Mouse (Mus musculus) forebrain, embryonic 13.5 days (tissue): ENCODE results near the gene Sim2. TPM values are rescaled to one million over a fixed set of nuclear protein-coding genes. Genes with fewer than 3 reads are reported as not detected.

Source experiments
- ATAC-seq: fragments of 200-750 bp; cut with Nextera tagmentation; 2 replicates; pipeline ENCODE4 v1.8.0; 2017
- H3K27ac ChIP-seq: fragments of 300-500 bp; sonication (generic); 2 replicates; pipeline ENCODE4 v1.5.1; 2015; ENCODE audit warnings: inconsistent platforms, mild to moderate bottlenecking, moderate library complexity
- H3K27me3 ChIP-seq: fragments of 300-500 bp; sonication (generic); 2 replicates; pipeline ENCODE4 v1.6.1; 2015; ENCODE audit warnings: mild to moderate bottlenecking, inconsistent platforms
- H3K36me3 ChIP-seq: fragments of 300-500 bp; sonication (generic); 2 replicates; pipeline ENCODE4 v1.6.1; 2015; ENCODE audit warnings: mild to moderate bottlenecking, inconsistent platforms; ENCODE audit not compliant: poor library complexity, severe bottlenecking
- H3K4me1 ChIP-seq: fragments of 300-500 bp; sonication (generic); 2 replicates; pipeline ENCODE4 v1.6.1; 2015; ENCODE audit warnings: inconsistent platforms
- H3K4me2 ChIP-seq: fragments of 300-500 bp; sonication (generic); 2 replicates; pipeline ENCODE4 v1.6.1; 2015; ENCODE audit warnings: inconsistent platforms, mild to moderate bottlenecking, moderate library complexity
- H3K4me3 ChIP-seq: fragments of 300-500 bp; sonication (generic); 2 replicates; pipeline ENCODE4 v1.5.1; 2015; ENCODE audit warnings: mild to moderate bottlenecking, inconsistent platforms
- H3K9ac ChIP-seq: fragments of 300-500 bp; sonication (generic); 2 replicates; pipeline ENCODE4 v1.6.1; 2015; ENCODE audit warnings: mild to moderate bottlenecking, inconsistent platforms
- H3K9me3 ChIP-seq: fragments of 300-500 bp; sonication (generic); replicated peaks from 2 replicates; pipeline ENCODE4 v1.6.1; 2016; ENCODE audit warnings: inconsistent platforms
- WGBS: fragments of 180-500 bp; shearing (Covaris S2); methylation state at CpG from one replicate; pipeline ENCODE4 v1.1.7; 2015; 5-methylcytosine and 5-hydroxymethylcytosine counted together
- polyA plus RNA-seq: library from polyadenylated mRNA; unstranded; fragments of >200 nt; fragmentation: Nextera tagmentation; extraction: Ambion mirVana; gene quantifications from 2 replicates; pipeline ENCODE4 v1.2.1, GENCODE M21; 2015

Gene Sim2
- polyA plus RNA-seq, 1 experiment from 2014 or later = 0.12 TPM

DNA sequence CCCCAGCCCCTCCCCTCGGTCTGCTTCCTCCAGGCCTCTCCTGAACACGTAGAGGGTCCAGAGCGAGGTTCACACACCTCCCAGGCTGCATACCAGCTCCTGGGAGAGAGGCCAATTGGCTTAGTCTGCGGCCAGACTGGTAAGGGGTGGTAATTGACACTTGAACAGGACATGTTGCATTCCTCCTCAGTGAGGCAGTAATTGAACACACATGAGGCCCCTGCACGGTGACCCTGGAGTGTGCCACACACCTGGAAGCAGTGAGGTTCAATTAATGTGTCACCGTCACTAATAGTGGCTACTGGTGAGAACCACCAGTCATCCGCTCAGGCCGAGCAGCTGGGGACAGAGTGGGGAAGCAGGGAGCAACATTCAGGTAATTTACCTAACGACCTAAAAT is 24.9 kb upstream of the Sim2 start:
- ATAC-seq = no peak
- H3K9ac ChIP-seq = no peak overlapping the region
- 65% methylated on average over 9 of the region's 9 CpGs for WGBS
- no peaks in the 10 kb centered on the region for H3K9me3 ChIP-seq
- peaks cover 5% of the 10 kb centered on the region; the same call in 1 of the 2 replicates for H3K4me1 ChIP-seq
- no peaks in the 10 kb centered on the region for H3K36me3 ChIP-seq
- no peak overlapping the region for H3K27ac ChIP-seq
- 0 out of 2 replicates have a peak, but pooled peaks cover 6% of the 10 kb centered on the region for H3K27me3 ChIP-seq
- no peak overlapping the region for H3K4me3 ChIP-seq
- no peak overlapping the region for H3K4me2 ChIP-seq

DNA sequence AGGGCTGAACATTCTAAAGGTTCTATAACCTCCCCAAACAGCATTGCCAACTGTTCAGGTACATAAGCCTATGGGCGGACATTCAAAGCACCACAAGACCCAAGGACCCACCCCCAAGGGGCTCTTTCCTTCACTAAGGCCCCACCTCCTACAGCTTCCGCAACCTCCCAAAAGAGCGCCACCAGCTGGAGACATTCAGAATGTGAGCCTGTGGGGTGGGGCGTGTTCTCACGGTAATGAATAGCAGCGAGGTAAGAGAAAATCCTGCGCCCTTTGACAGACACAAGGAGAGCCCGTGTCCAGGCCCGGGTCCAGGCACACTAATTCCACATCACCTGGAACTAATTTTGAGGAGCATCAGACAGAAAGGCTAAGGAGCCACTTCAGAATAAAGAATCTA is 20.5 kb upstream of the Sim2 start:
- Histone ChIP-seq H3K4me3 (no peak overlapping the region), H3K4me2 (no peak overlapping the region), H3K4me1 (no peaks in the 10 kb centered on the region), H3K27ac (no peak overlapping the region), H3K9me3 (peaks cover 4% of the 10 kb centered on the region; the same call in 1 of the 2 replicates), H3K36me3 (no peaks in the 10 kb centered on the region), H3K27me3 (no peaks in the 10 kb centered on the region), H3K9ac (no peak overlapping the region)
- WGBS = 60% methylated on average over 9 of the region's 9 CpGs
- no peak for ATAC-seq

DNA sequence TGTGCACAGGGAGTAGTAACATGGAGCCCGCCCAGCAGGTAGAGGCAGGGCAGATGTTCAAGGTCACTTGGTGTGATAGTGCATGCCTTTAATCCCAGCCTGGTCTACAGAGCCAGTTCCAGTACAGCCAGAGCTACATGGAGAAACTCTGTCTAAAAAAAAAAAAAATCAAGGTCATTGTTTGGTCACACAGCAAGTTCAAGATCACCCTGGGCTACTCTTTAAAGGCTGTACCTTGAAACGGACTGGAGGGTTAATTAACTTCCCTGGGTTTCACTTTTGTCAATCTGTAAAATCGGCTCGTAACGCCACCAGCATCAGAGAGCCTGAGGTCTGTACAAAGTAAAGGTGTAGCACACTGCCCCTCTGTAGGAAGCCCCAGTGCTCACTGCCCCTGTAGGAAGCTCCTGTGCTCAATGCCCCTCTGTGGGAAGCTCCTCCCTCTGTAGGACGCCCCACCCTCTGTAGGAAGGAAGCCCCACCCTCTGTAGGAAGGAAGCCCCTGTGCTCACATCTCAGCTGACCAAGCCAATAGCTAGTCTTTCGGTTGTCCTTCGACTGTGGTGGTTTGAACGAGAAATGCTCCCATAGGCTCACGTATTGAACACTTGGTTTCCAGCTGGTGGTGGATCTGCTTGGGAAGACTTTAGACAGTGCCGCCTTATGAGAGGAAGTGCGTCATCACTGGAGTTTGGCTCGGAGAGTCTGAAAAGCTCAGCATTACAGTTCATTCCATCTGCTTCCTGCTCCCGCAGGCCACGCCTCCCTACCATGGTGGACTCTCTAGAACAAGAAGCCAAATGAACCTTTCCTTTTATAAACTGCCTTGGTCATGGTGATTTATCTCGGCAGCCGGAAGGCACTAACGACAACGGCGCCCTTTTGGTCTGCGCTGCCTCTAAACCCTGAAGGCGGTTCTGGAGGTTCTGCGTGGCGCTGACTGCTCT is 18.7 kb upstream of the Sim2 start:
- peaks cover 5% of the 10 kb centered on the region; the same call in 1 of the 2 replicates for H3K27me3 ChIP-seq
- no peak overlapping the region for H3K27ac ChIP-seq
- H3K4me3 ChIP-seq = no peak overlapping the region
- no peaks in the 10 kb centered on the region for H3K36me3 ChIP-seq
- peaks cover 4% of the 10 kb centered on the region; the same call in 1 of the 2 replicates for H3K9me3 ChIP-seq
- H3K4me1 ChIP-seq = no peaks in the 10 kb centered on the region
- WGBS = 66% methylated on average over 24 of the region's 24 CpGs
- H3K4me2 ChIP-seq = no peak overlapping the region
- no peak overlapping the region for H3K9ac ChIP-seq
- no peak for ATAC-seq

DNA sequence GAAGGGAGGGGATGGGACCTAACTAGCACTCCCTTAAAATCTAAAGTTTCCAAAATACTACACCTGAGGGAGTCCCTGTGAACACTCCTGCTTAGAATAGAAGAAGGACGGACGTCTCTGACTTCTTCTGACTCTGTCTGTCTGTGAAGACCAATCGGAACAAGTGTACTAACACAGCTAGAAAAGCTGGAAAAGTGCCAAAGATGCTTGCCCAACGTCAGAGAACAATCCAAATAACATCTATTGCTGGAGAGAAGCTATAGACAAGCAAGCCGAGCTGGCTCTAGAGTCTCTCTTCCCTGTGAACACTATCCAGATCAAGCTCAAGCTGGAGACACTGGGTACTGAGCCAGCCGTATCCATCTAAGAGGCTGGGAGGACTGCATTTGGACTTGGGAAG is 18.0 kb upstream of the Sim2 start:
- Histone ChIP-seq H3K4me2 (no peak overlapping the region), H3K9me3 (peaks cover 4% of the 10 kb centered on the region; the same call in 1 of the 2 replicates), H3K27me3 (peaks cover 5% of the 10 kb centered on the region; the same call in 1 of the 2 replicates), H3K9ac (no peak overlapping the region), H3K27ac (no peak overlapping the region), H3K4me3 (no peak overlapping the region), H3K4me1 (0 out of 2 replicates have a peak, but pooled peaks cover 6% of the 10 kb centered on the region), H3K36me3 (no peaks in the 10 kb centered on the region)
- 78% methylated on average over 6 of the region's 6 CpGs for WGBS
- ATAC-seq = no peak

DNA sequence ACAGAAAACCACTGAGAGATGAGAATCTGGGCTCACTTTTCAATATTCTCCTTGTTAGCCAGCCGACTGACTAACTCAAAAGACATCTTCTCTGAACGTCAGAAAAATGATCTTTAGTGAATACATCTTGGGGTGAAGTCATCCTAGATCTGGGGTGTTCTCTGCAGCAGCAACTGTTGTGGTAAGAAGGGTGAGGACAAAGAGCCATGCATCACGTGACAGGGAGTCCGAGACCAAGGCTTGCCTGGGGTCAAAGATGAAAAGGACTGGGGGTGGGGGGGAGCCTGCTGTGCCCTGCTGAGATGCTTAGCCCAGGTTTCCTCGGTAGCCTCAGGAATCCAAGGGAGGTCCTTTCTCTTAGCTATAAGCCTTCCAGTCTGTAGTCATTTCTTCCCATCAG is 17.5 kb upstream of the Sim2 start:
- H3K4me1 ChIP-seq = 0 out of 2 replicates have a peak, but pooled peaks cover 6% of the 10 kb centered on the region
- 52% methylated on average over 5 of the region's 5 CpGs for WGBS
- no peak overlapping the region for H3K4me3 ChIP-seq
- H3K4me2 ChIP-seq = no peak overlapping the region
- H3K9me3 ChIP-seq = peaks cover 4% of the 10 kb centered on the region; the same call in 1 of the 2 replicates
- no peak overlapping the region for H3K9ac ChIP-seq
- no peak overlapping the region for H3K27ac ChIP-seq
- H3K27me3 ChIP-seq = peaks cover 5% of the 10 kb centered on the region; the same call in 1 of the 2 replicates
- no peak for ATAC-seq
- no peaks in the 10 kb centered on the region for H3K36me3 ChIP-seq

DNA sequence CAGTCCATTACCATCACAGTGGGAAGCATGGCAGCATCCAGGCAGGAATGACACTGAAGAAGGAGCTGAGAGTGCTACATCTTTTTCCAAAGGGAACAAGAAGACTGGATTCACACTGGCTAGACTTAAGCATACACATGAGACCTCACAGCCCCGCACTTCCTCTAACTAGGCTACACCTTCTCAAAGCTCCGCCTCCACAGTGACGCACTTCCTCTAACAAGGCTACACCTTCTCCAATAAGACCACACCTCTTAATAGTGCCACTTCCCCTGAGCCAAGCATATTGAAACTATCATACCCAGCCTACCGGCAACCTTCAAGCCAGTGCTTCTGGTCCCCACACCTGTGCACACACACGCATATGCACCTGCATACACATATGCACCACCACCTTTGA is 15.7 kb upstream of the Sim2 start:
- no peak overlapping the region for H3K9ac ChIP-seq
- H3K9me3 ChIP-seq = peaks cover 4% of the 10 kb centered on the region; the same call in 1 of the 2 replicates
- peaks cover 20% of the 10 kb centered on the region for H3K27me3 ChIP-seq
- no peak for ATAC-seq
- no peak overlapping the region for H3K27ac ChIP-seq
- no peaks in the 10 kb centered on the region for H3K36me3 ChIP-seq
- H3K4me2 ChIP-seq = no peak overlapping the region
- WGBS = 96% methylated on average over 5 of the region's 5 CpGs
- 0 out of 2 replicates have a peak, but pooled peaks cover 6% of the 10 kb centered on the region for H3K4me1 ChIP-seq
- H3K4me3 ChIP-seq = no peak overlapping the region

DNA sequence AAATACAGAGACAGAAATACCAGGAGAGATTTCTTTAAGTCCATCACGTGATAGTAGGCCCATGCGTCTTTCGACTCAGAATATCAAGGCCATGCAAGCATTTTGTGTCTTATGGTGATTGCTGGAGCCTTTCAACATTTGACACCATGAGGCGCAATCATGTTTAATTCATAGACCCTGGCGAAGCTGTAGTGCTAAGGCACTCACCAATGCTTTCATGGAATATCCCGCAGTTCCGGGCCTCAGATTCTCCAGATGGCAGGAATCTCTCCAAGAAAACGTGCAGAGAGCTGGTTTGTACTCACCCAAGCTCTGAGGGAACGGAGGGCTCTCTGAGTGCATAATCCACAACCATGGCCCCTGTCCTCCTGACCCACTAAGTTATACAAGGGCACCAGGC is 13.8 kb upstream of the Sim2 start:
- no peak overlapping the region for H3K4me3 ChIP-seq
- H3K4me1 ChIP-seq = 0 out of 2 replicates have a peak, but pooled peaks cover 6% of the 10 kb centered on the region
- no peak overlapping the region for H3K9ac ChIP-seq
- 66% methylated on average over 9 of the region's 9 CpGs for WGBS
- peaks cover 4% of the 10 kb centered on the region; the same call in 1 of the 2 replicates for H3K9me3 ChIP-seq
- no peaks in the 10 kb centered on the region for H3K36me3 ChIP-seq
- peaks cover 34% of the 10 kb centered on the region for H3K27me3 ChIP-seq
- no peak overlapping the region for H3K4me2 ChIP-seq
- no peak overlapping the region for H3K27ac ChIP-seq
- 0 out of 2 replicates have a peak, but pooled peaks have one; percentile 8 for ATAC-seq

DNA sequence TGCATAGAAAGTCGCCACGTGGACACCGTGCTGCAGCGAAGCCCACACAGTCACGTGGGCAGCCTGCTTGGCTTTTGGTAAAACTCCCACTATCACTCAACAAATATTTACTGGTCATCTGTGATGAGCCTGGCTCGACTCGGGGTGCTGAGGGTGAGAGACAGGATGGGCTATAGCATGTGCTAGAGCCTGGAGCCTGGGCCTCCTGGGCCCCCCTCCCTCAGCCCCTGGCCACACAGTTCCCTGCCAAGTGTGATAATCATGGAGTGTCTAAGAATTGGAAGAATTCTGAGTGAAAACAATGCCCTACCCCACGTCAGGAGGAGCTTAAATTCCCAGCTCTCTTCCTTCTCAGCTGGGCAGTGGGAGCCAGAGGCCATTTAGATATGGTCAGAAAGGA is 13.3 kb upstream of the Sim2 start:
- 68% methylated on average over 8 of the region's 8 CpGs for WGBS
- no peak overlapping the region for H3K9ac ChIP-seq
- peaks cover 4% of the 10 kb centered on the region; the same call in 1 of the 2 replicates for H3K9me3 ChIP-seq
- H3K27me3 ChIP-seq = peaks cover 40% of the 10 kb centered on the region
- no peaks in the 10 kb centered on the region for H3K36me3 ChIP-seq
- no peak overlapping the region for H3K4me3 ChIP-seq
- H3K27ac ChIP-seq = no peak overlapping the region
- no peak overlapping the region for H3K4me2 ChIP-seq
- no peak for ATAC-seq
- 0 out of 2 replicates have a peak, but pooled peaks cover 6% of the 10 kb centered on the region for H3K4me1 ChIP-seq

DNA sequence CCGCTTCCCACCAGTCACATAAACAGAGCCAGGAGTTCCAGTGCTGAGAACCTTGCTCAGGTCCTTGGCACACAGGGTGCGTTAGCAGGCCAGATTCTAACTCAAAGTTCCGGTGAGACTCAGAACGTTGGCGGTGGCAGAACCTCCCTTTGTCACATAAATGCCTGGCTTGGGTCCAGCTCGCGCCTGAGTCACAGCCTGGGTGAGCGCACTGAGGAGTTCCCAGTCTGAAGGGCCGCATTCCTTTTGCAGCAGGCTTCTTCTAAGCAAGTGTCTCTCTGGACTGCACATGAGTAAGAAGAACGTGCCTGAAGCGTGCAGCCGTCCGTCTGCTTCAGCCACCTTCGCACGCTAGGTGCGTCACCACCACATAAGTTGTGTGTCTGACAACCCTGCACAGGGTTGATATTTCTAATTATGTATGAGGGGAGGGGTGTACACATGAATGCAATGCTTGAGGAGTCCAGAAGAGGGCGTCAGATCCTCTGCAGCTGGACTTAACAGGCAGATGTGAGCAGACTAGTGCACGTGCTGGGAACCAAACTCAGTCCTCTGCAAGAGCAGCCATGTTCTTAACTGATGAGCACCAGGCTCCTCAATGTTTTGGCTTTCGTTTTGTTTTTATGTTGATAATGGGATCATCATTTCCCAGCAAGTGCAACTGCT is 9.2 kb upstream of the Sim2 start:
- H3K36me3 ChIP-seq = no peaks in the 10 kb centered on the region
- no peaks in the 10 kb centered on the region for H3K9me3 ChIP-seq
- WGBS = 35% methylated on average over 19 of the region's 19 CpGs
- H3K27me3 ChIP-seq = peaks cover 74% of the 10 kb centered on the region
- H3K9ac ChIP-seq = no peak overlapping the region
- H3K4me2 ChIP-seq = no peak overlapping the region
- ATAC-seq = no peak
- H3K4me1 ChIP-seq = peaks cover 13% of the 10 kb centered on the region; the same call in 1 of the 2 replicates
- no peak overlapping the region for H3K4me3 ChIP-seq
- no peak overlapping the region for H3K27ac ChIP-seq

DNA sequence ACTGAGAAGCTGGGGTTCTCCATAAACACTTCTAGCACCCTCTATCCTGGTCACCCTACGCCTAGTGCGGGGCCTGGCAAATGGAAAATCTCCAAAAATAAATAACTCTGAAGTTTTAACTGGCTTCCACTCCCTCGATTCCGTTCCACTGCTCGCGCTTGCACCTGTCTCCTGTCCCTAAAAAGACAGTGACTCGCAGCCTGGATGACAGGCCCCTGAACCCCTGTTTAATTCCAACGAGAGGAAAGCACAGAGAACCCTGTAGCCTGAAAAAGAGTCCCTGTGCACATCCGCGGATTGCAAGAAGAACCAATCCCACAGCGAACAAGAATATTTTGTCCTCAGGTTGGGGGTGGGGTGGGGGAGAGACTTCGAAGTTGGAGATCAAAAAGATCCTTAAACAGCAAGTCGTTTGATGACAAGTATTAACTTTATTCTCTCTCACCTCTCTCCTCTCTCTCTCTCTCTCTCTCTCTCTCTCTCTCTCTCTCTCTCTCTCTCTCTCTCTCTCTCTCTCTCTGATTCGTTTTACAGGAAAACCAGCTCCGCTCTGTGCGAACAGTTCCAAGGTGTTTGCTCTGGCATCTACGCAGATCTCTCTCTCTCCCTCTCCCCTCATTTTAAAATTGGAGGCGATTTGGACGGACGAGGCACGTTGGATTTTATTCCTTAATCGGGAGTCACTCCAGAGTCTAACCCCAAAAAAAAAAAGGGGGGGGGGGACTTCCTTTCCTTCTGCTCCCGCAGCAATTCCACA is 6.2 kb upstream of the Sim2 start:
- Histone ChIP-seq H3K36me3 (no peaks in the 10 kb centered on the region), H3K4me3 (no peak overlapping the region), H3K9me3 (no peaks in the 10 kb centered on the region), H3K9ac (no peak overlapping the region), H3K4me2 (no peak overlapping the region), H3K4me1 (peaks cover 7% of the 10 kb centered on the region; the same call in 1 of the 2 replicates), H3K27ac (no peak overlapping the region), H3K27me3 (peaks cover 95% of the 10 kb centered on the region)
- no peak for ATAC-seq
- WGBS = under 1% methylated on average over 22 of the region's 23 CpGs

DNA sequence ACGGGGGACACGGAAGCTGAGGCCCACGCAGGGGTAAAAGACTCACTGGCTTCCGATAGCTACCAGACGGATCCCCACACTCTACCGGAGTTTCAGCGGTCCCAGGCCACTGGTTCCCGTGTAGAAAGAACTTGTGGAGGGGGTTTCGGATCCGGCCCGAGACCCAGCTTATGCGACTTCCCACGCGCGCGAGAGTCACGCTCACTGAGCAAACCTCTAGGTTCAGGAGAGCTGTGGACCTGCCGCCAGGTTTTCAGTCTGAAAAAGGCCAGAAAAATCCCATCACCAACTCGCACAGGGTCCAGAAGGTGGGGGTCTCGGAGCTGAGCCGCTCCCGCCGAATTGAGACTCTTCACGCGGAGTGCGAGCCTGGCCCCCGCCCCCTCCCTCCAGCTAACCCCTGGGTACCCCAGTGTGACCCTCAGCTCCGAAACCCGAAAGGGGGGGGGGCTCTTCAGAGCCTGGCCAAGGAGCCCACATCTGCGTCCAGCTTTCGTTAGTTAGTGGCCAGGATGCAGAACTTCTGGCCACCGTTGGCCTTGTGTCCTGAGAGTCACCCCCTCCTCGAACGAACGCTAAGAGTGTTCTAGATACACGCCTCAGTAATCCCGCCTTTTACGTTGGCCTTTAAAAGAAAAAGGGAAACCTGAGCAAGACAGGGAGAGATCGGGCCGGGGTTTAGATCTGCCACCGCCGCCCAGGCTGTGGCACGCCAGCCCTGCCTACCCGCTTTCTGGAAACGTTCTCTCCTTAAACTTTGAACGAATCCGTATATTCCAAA is 5.5 kb upstream of the Sim2 start:
- Histone ChIP-seq H3K27ac (no peak overlapping the region), H3K27me3 (peaks cover 95% of the 10 kb centered on the region), H3K4me3 (no peak overlapping the region), H3K9ac (no peak overlapping the region), H3K4me1 (peaks cover 7% of the 10 kb centered on the region; the same call in 1 of the 2 replicates), H3K9me3 (no peaks in the 10 kb centered on the region), H3K36me3 (no peaks in the 10 kb centered on the region), H3K4me2 (no peak overlapping the region)
- no peak for ATAC-seq
- WGBS = 1% methylated on average over 47 of the region's 47 CpGs
